27 mouse cellular contexts compared by ENCODE assay signal in genomic region chr7:45974103-45974502, GRCm38 (mm10). TPM values are rescaled to one million over a fixed set of nuclear protein-coding genes. Genes with fewer than 3 reads are reported as not detected.
DNase-seq lines count a peak whose midpoint lies in the region; ATAC-seq and TF ChIP-seq lines count a peak whose summit lies in the region.
"Had no signal": no experiment of that assay in that cellular context is flagged by ENCODE, and none has a peak within 500 bp of the region (broad histone marks: within the 10 kb centered on the region; RNA-seq: fewer than 3 reads in every experiment).

No protein-coding gene starts in this region.

- H3K9ac ChIP-seq in intestine, embryonic 16.5 days (ENCODE audit: low read depth, low read length) = no peak overlapping the region
- no peak overlapping the region for H3K9ac ChIP-seq in intestine, embryonic 15.5 days
- no peak overlapping the region for H3K9ac ChIP-seq in lung, embryonic 14.5 days
- no peak overlapping the region for H3K9ac ChIP-seq in liver, embryonic 15.5 days
- H3K9ac ChIP-seq: embryonic facial prominence, embryonic 12.5 days; midbrain, embryonic 12.5 days; neural tube, embryonic 12.5 days had no signal

- 42% methylated on average over 6 of the region's 6 CpGs for WGBS in intestine, embryonic 16.5 days
- 33% methylated on average over 6 of the region's 6 CpGs for WGBS in intestine, embryonic 15.5 days
- whole genome bisulfite sequencing in lung, embryonic 14.5 days = 20% methylated on average over 6 of the region's 6 CpGs
- 28% methylated on average over 6 of the region's 6 CpGs for WGBS in lung, adult 2 months
- 35% methylated on average over 6 of the region's 6 CpGs for WGBS in liver, embryonic 15.5 days (ENCODE audit: insufficient replicate concordance)

- H3K4me3 ChIP-seq in intestine, embryonic 16.5 days (ENCODE audit: low read length) = no peak overlapping the region
- H3K4me3 ChIP-seq in intestine, embryonic 15.5 days (replicated peaks) = no peak overlapping the region
- H3K4me3 ChIP-seq in lung, embryonic 14.5 days (ENCODE audit: low read depth, low read length) = no peak overlapping the region
- no peak overlapping the region for H3K4me3 ChIP-seq in lung, adult 2 months (replicated peaks; ENCODE audit: extremely low read depth, low read depth, low read length)
- H3K4me3 ChIP-seq in liver, embryonic 15.5 days (replicated peaks) = no peak overlapping the region
- H3K4me3 ChIP-seq: embryonic facial prominence, embryonic 12.5 days; hindbrain, embryonic 10.5 days; megakaryocyte, embryonic 14.5 days; midbrain, embryonic 12.5 days; myocyte; neural tube, embryonic 12.5 days had no signal

- no peaks in the 10 kb centered on the region for H3K36me3 ChIP-seq in intestine, embryonic 16.5 days (ENCODE audit: control insufficient read depth, insufficient read depth, low read length)
- no peaks in the 10 kb centered on the region for H3K36me3 ChIP-seq in intestine, embryonic 15.5 days
- no peaks in the 10 kb centered on the region for H3K36me3 ChIP-seq in lung, embryonic 14.5 days (ENCODE audit: insufficient read depth)
- no peaks in the 10 kb centered on the region for H3K36me3 ChIP-seq in liver, embryonic 15.5 days (replicated peaks)
- H3K36me3 ChIP-seq: embryonic facial prominence, embryonic 12.5 days; hindbrain, embryonic 10.5 days; midbrain, embryonic 12.5 days; neural tube, embryonic 12.5 days had no signal

- no peak for DNase-seq in lung, embryonic 14.5 days
- no peak for DNase-seq in lung, adult 2 months
- no peak for DNase-seq in embryo, embryonic 11 days
- DNase-seq in cerebellum, adult 11 months = no peak
- no peak for DNase-seq in right cerebral cortex, postnatal 25 days
- DNase-seq: adrenal gland, adult 8-10 months; cerebellum, adult 9-10 months; cerebellum, postnatal 36 days; heart, postnatal 14 days; kidney, adult 9 months; layer of hippocampus, postnatal 36 days; left cerebral cortex, postnatal 4 days; lung, postnatal 36 days; right cerebral cortex, adult 18-20 months; right cerebral cortex, postnatal 4 days had no signal

- no peak for TF ChIP-seq POLR2A in lung, adult 2 months (IDR thresholded peaks at IDR 0.05; ENCODE audit: borderline replicate concordance, extremely low read depth, low read depth, low read length)

- no peaks in the 10 kb centered on the region for H3K27me3 ChIP-seq in intestine, embryonic 16.5 days (replicated peaks; ENCODE audit: control insufficient read depth, insufficient read depth, low read length)
- no peaks in the 10 kb centered on the region for H3K27me3 ChIP-seq in intestine, embryonic 15.5 days (replicated peaks)
- H3K27me3 ChIP-seq in lung, embryonic 14.5 days (ENCODE audit: insufficient read depth, low read length) = no peaks in the 10 kb centered on the region
- no peaks in the 10 kb centered on the region for H3K27me3 ChIP-seq in liver, embryonic 15.5 days
- H3K27me3 ChIP-seq: embryonic facial prominence, embryonic 12.5 days; midbrain, embryonic 12.5 days; neural tube, embryonic 12.5 days had no signal

- TF ChIP-seq CTCF in lung, embryonic 14.5 days (IDR thresholded peaks at IDR 0.05; ENCODE audit: low read depth) = no peak
- TF ChIP-seq CTCF in lung, adult 2 months (IDR thresholded peaks at IDR 0.05; ENCODE audit: insufficient read depth, low read length) = no peak

- no peak overlapping the region for H3K27ac ChIP-seq in intestine, embryonic 16.5 days (ENCODE audit: low read length)
- no peak overlapping the region for H3K27ac ChIP-seq in intestine, embryonic 15.5 days
- H3K27ac ChIP-seq in lung, embryonic 14.5 days (ENCODE audit: low read depth) = no peak overlapping the region
- no peak overlapping the region for H3K27ac ChIP-seq in liver, embryonic 15.5 days (replicated peaks)
- H3K27ac ChIP-seq: embryonic facial prominence, embryonic 12.5 days; hindbrain, embryonic 10.5 days; midbrain, embryonic 12.5 days; neural tube, embryonic 12.5 days; stomach, postnatal 0 days had no signal

- H3K4me2 ChIP-seq in intestine, embryonic 16.5 days (ENCODE audit: low read depth, low read length) = no peak overlapping the region
- H3K4me2 ChIP-seq in intestine, embryonic 15.5 days (replicated peaks) = no peak overlapping the region
- no peak overlapping the region for H3K4me2 ChIP-seq in lung, embryonic 14.5 days
- H3K4me2 ChIP-seq in liver, embryonic 15.5 days = no peak overlapping the region
- H3K4me2 ChIP-seq: embryonic facial prominence, embryonic 12.5 days; midbrain, embryonic 12.5 days; neural tube, embryonic 12.5 days had no signal

- H3K4me1 ChIP-seq in intestine, embryonic 16.5 days (ENCODE audit: control insufficient read depth, insufficient read depth, low read length) = no peaks in the 10 kb centered on the region
- H3K4me1 ChIP-seq in intestine, embryonic 15.5 days (replicated peaks) = no peaks in the 10 kb centered on the region
- no peaks in the 10 kb centered on the region for H3K4me1 ChIP-seq in lung, embryonic 14.5 days (ENCODE audit: insufficient read depth)
- no peaks in the 10 kb centered on the region for H3K4me1 ChIP-seq in lung, adult 2 months (ENCODE audit: control insufficient read depth, insufficient read depth, low read length)
- H3K4me1 ChIP-seq in liver, embryonic 15.5 days (replicated peaks) = 0 out of 2 replicates have a peak, but pooled peaks cover 2% of the 10 kb centered on the region
- H3K4me1 ChIP-seq: embryonic facial prominence, embryonic 12.5 days; hindbrain, embryonic 10.5 days; midbrain, embryonic 12.5 days; neural tube, embryonic 12.5 days had no signal

- no peaks in the 10 kb centered on the region for H3K9me3 ChIP-seq in intestine, embryonic 16.5 days (ENCODE audit: control insufficient read depth, low read length)
- no peaks in the 10 kb centered on the region for H3K9me3 ChIP-seq in intestine, embryonic 15.5 days
- no peaks in the 10 kb centered on the region for H3K9me3 ChIP-seq in lung, embryonic 14.5 days (ENCODE audit: low read depth, low read length)
- no peaks in the 10 kb centered on the region for H3K9me3 ChIP-seq in liver, embryonic 15.5 days (replicated peaks)
- H3K9me3 ChIP-seq: embryonic facial prominence, embryonic 12.5 days; hindbrain, embryonic 10.5 days; megakaryocyte, embryonic 14.5 days; midbrain, embryonic 12.5 days; neural tube, embryonic 12.5 days had no signal

- ATAC-seq in intestine, embryonic 16.5 days = peak; percentile 38; the same call in 1 of the 2 replicates
- ATAC-seq in intestine, embryonic 15.5 days = no peak
- ATAC-seq in lung, embryonic 14.5 days (ENCODE audit: insufficient read depth) = peak; percentile 44; the same call in 1 of the 2 replicates
- peak; percentile 49; the same call in 1 of the 2 replicates for ATAC-seq in liver, embryonic 15.5 days (ENCODE audit: insufficient read depth)

RNA-seq across cellular contexts. Expression of gene Ccdc114, which starts 50.2 kb away (rescaled TPM):
- 4.0 and 4.3 TPM in 2 replicates for polyA plus RNA-seq in intestine, embryonic 16.5 days (2015; fragmentation: Nextera tagmentation; extraction: Ambion mirVana)
- polyA plus RNA-seq in intestine, embryonic 15.5 days (2015; fragmentation: Nextera tagmentation; extraction: Ambion mirVana) = 4.3 and 4.5 TPM in 2 replicates
- polyA plus RNA-seq in lung, embryonic 14.5 days (2014; fragmentation: Nextera tagmentation; extraction: Ambion mirVana) = 2.9 and 4.4 TPM in 2 replicates
- polyA plus RNA-seq in lung, adult 2 months (2012; rRNA removed) = 10.3 and 12.3 TPM in 2 replicates
- polyA plus RNA-seq in liver, embryonic 15.5 days (2015; fragmentation: Nextera tagmentation; extraction: Ambion mirVana) = 0.91 and 1.2 TPM in 2 replicates

RNA-seq across cellular contexts. Expression of gene Emp3, which starts 52.9 kb away (rescaled TPM):
- polyA plus RNA-seq in intestine, embryonic 16.5 days (2015; fragmentation: Nextera tagmentation; extraction: Ambion mirVana) = 128 and 147 TPM in 2 replicates
- 141 and 168 TPM in 2 replicates for polyA plus RNA-seq in intestine, embryonic 15.5 days (2015; fragmentation: Nextera tagmentation; extraction: Ambion mirVana)
- 164 and 174 TPM in 2 replicates for polyA plus RNA-seq in lung, embryonic 14.5 days (2014; fragmentation: Nextera tagmentation; extraction: Ambion mirVana)
- 210 and 228 TPM in 2 replicates for polyA plus RNA-seq in lung, adult 2 months (2012; rRNA removed)
- polyA plus RNA-seq in liver, embryonic 15.5 days (2015; fragmentation: Nextera tagmentation; extraction: Ambion mirVana) = 59.9 and 65.0 TPM in 2 replicates

RNA-seq across cellular contexts. Expression of gene Abcc6, which starts 56.0 kb away (rescaled TPM):
- 6.1 and 6.6 TPM in 2 replicates for polyA plus RNA-seq in intestine, embryonic 16.5 days (2015; fragmentation: Nextera tagmentation; extraction: Ambion mirVana)
- 3.2 and 3.3 TPM in 2 replicates for polyA plus RNA-seq in intestine, embryonic 15.5 days (2015; fragmentation: Nextera tagmentation; extraction: Ambion mirVana)
- polyA plus RNA-seq in lung, embryonic 14.5 days (2014; fragmentation: Nextera tagmentation; extraction: Ambion mirVana) = 0.31 and 0.78 TPM in 2 replicates
- polyA plus RNA-seq in lung, adult 2 months (2012; rRNA removed) = 1.5 TPM in 2 replicates
- polyA plus RNA-seq in liver, embryonic 15.5 days (2015; fragmentation: Nextera tagmentation; extraction: Ambion mirVana) = 11.4 and 16.7 TPM in 2 replicates
- polyA plus RNA-seq: heart, embryonic 14.5 days; myocyte; thymus, postnatal 0 days had no signal

RNA-seq across cellular contexts. Expression of gene Nomo1, which starts 59.4 kb away (rescaled TPM):
- polyA plus RNA-seq in intestine, embryonic 16.5 days (2015; fragmentation: Nextera tagmentation; extraction: Ambion mirVana) = 95.7 and 102 TPM in 2 replicates
- polyA plus RNA-seq in intestine, embryonic 15.5 days (2015; fragmentation: Nextera tagmentation; extraction: Ambion mirVana) = 80.4 and 84.7 TPM in 2 replicates
- 26.1 and 26.4 TPM in 2 replicates for polyA plus RNA-seq in lung, embryonic 14.5 days (2014; fragmentation: Nextera tagmentation; extraction: Ambion mirVana)
- 27.8 and 34.0 TPM in 2 replicates for polyA plus RNA-seq in lung, adult 2 months (2012; rRNA removed)
- 22.5 and 24.0 TPM in 2 replicates for polyA plus RNA-seq in liver, embryonic 15.5 days (2015; fragmentation: Nextera tagmentation; extraction: Ambion mirVana)
